In the genomic region with DNA sequence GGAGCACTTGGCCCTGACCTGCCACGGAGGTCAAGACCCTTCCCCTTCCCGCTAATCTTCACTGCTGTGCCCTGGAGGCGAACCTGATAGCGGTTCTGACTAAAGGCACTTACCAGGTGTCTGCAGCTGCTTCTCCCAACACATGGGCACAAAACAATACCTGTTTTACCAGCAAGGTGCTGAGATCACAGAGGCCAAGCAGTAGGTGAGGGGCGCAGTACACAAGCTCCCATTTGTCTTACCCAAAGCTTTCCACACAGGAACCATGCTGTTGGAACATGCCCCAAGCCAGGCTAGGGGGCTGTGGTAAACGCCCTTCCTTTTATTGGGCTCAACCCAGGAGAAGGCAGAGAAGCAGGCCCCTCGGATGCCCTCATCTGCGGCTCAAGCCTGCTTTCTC, we compare ENCODE assay signal across 17 mouse cellular contexts. TPM values are rescaled to one million over a fixed set of nuclear protein-coding genes. Genes with fewer than 3 reads are reported as not detected.
A peak's percentile ranks its signal among the peaks of the same experiment; 100 is the strongest.
DNase-seq lines count a peak whose midpoint lies in the region; ATAC-seq lines count a peak whose summit lies in the region.
"Had no signal": no experiment of that assay in that cellular context is flagged by ENCODE, and none has a peak within 500 bp of the region (broad histone marks: within the 10 kb centered on the region; RNA-seq: fewer than 3 reads in every experiment).

No protein-coding gene starts in this region.

- H3K9me3 ChIP-seq in hindbrain, embryonic 11.5 days (ENCODE audit: control insufficient read depth, low read length): no peaks in the 10 kb centered on the region
- no peaks in the 10 kb centered on the region for H3K9me3 ChIP-seq in hindbrain, embryonic 14.5 days (ENCODE audit: control insufficient read depth, low read length)
- H3K9me3 ChIP-seq in neural tube, embryonic 13.5 days: no peaks in the 10 kb centered on the region
- H3K9me3 ChIP-seq: embryonic facial prominence, embryonic 13.5 days; heart, embryonic 12.5 days; hindbrain, embryonic 13.5 days had no signal

- DNase-seq in cerebellum, adult 9-11 months: peak; percentile 55
- no peak for DNase-seq in cerebellum, adult 11-12 months
- DNase-seq in hindbrain, embryonic 11.5 days (ENCODE audit: low spot score): no peak
- no peak for DNase-seq in hindbrain, embryonic 14.5 days (ENCODE audit: low spot score)
- no peak for DNase-seq in neural tube, embryonic 10.5 days (ENCODE audit: extremely low spot score, low spot score)
- DNase-seq: adrenal gland, adult 2 months; adrenal gland, postnatal 25 days; gastrocnemius, adult 2 months; gastrocnemius, postnatal 25 days had no signal

- 63% methylated on average over 8 of the region's 8 CpGs for WGBS in hindbrain, embryonic 11.5 days
- 58% methylated on average over 8 of the region's 8 CpGs for WGBS in hindbrain, embryonic 14.5 days
- 60% methylated on average over 8 of the region's 8 CpGs for WGBS in neural tube, embryonic 13.5 days

- peaks cover 19% of the 10 kb centered on the region for H3K27me3 ChIP-seq in hindbrain, embryonic 11.5 days (ENCODE audit: control insufficient read depth, insufficient read depth, low read length)
- H3K27me3 ChIP-seq in hindbrain, embryonic 14.5 days (ENCODE audit: control insufficient read depth, insufficient read depth, low read length): peaks cover 20% of the 10 kb centered on the region
- H3K27me3 ChIP-seq in neural tube, embryonic 13.5 days: peaks cover 33% of the 10 kb centered on the region

- H3K4me2 ChIP-seq in hindbrain, embryonic 11.5 days (replicated peaks; ENCODE audit: low read depth, low read length): no peak overlapping the region
- no peak overlapping the region for H3K4me2 ChIP-seq in hindbrain, embryonic 14.5 days (replicated peaks)
- H3K4me2 ChIP-seq in neural tube, embryonic 13.5 days: no peak overlapping the region
- H3K4me2 ChIP-seq: embryonic facial prominence, embryonic 13.5 days; heart, embryonic 12.5 days; hindbrain, embryonic 13.5 days had no signal

- H3K36me3 ChIP-seq in hindbrain, embryonic 11.5 days (ENCODE audit: control insufficient read depth, insufficient read depth, low read length): no peaks in the 10 kb centered on the region
- H3K36me3 ChIP-seq in hindbrain, embryonic 14.5 days (replicated peaks; ENCODE audit: control insufficient read depth, insufficient read depth): no peaks in the 10 kb centered on the region
- H3K36me3 ChIP-seq in neural tube, embryonic 13.5 days: no peaks in the 10 kb centered on the region
- H3K36me3 ChIP-seq: embryonic facial prominence, embryonic 13.5 days; heart, embryonic 12.5 days; hindbrain, embryonic 13.5 days had no signal

- H3K27ac ChIP-seq in hindbrain, embryonic 11.5 days (ENCODE audit: low read depth, low read length): peak overlapping the region; percentile 27; the same call in 1 of the 2 replicates
- H3K27ac ChIP-seq in hindbrain, embryonic 14.5 days: no peak overlapping the region
- H3K27ac ChIP-seq in neural tube, embryonic 13.5 days (replicated peaks): peak overlapping the region; percentile 46; the same call in 1 of the 2 replicates
- H3K27ac ChIP-seq: embryonic facial prominence, embryonic 13.5 days; gastrocnemius, adult 2 months had no signal

- H3K4me3 ChIP-seq in hindbrain, embryonic 11.5 days (ENCODE audit: low read depth, low read length): no peak overlapping the region
- no peak overlapping the region for H3K4me3 ChIP-seq in hindbrain, embryonic 14.5 days (replicated peaks; ENCODE audit: low read length)
- no peak overlapping the region for H3K4me3 ChIP-seq in neural tube, embryonic 13.5 days
- H3K4me3 ChIP-seq: embryonic facial prominence, embryonic 13.5 days; gastrocnemius, adult 2 months; heart, embryonic 12.5 days; hindbrain, embryonic 13.5 days had no signal

- peaks cover 13% of the 10 kb centered on the region for H3K4me1 ChIP-seq in hindbrain, embryonic 11.5 days (replicated peaks; ENCODE audit: control insufficient read depth, insufficient read depth, low read length)
- H3K4me1 ChIP-seq in hindbrain, embryonic 14.5 days (replicated peaks; ENCODE audit: control insufficient read depth, insufficient read depth, low read length): peaks cover 7% of the 10 kb centered on the region
- peaks cover 55% of the 10 kb centered on the region for H3K4me1 ChIP-seq in neural tube, embryonic 13.5 days (replicated peaks)
- H3K4me1 ChIP-seq: embryonic facial prominence, embryonic 13.5 days had no signal

- ATAC-seq in hindbrain, embryonic 11.5 days (ENCODE audit: low FRiP score): no peak
- no peak for ATAC-seq in hindbrain, embryonic 14.5 days (ENCODE audit: low FRiP score)
- no peak for ATAC-seq in neural tube, embryonic 13.5 days (ENCODE audit: low read depth)
- ATAC-seq: forebrain, embryonic 14.5 days; inflammation-experienced regulatory T-cells, adult 6 months; intestine, postnatal 0 days had no signal

- peak overlapping the region; percentile 28; the same call in 1 of the 2 replicates for H3K9ac ChIP-seq in hindbrain, embryonic 11.5 days (ENCODE audit: low read depth, low read length)
- H3K9ac ChIP-seq in hindbrain, embryonic 14.5 days: no peak overlapping the region
- H3K9ac ChIP-seq in neural tube, embryonic 13.5 days: peak overlapping the region; percentile 41; the same call in 1 of the 2 replicates
- H3K9ac ChIP-seq: embryonic facial prominence, embryonic 13.5 days; heart, embryonic 12.5 days; hindbrain, embryonic 13.5 days had no signal

RNA-seq across cellular contexts. Expression of a gene that starts 3.6 kb away (rescaled TPM):
- 1.0 and 1.7 TPM in 2 replicates for polyA plus RNA-seq in hindbrain, embryonic 11.5 days (2014; fragmentation: Nextera tagmentation; extraction: Ambion mirVana)
- 0.77 and 1.2 TPM in 2 replicates for polyA plus RNA-seq in hindbrain, embryonic 14.5 days (2014; fragmentation: Nextera tagmentation; extraction: Ambion mirVana)
- polyA plus RNA-seq in neural tube, embryonic 13.5 days (2015; fragmentation: Nextera tagmentation; extraction: Ambion mirVana): 3.5 and 3.6 TPM in 2 replicates
- polyA plus RNA-seq: adrenal gland, adult 2 months; embryonic facial prominence, embryonic 13.5 days; heart, embryonic 12.5 days; heart, embryonic 16.5 days; inflammation-experienced regulatory T-cells, adult 6 months; intestine, postnatal 0 days had no signal

RNA-seq across cellular contexts. Expression of a gene that starts 7.0 kb away (rescaled TPM):
- 0.28 and 0.36 TPM in 2 replicates for polyA plus RNA-seq in hindbrain, embryonic 11.5 days (2014; fragmentation: Nextera tagmentation; extraction: Ambion mirVana)
- polyA plus RNA-seq in hindbrain, embryonic 14.5 days (2014; fragmentation: Nextera tagmentation; extraction: Ambion mirVana): 0.42 and 1.4 TPM in 2 replicates
- 1.9 and 2.3 TPM in 2 replicates for polyA plus RNA-seq in neural tube, embryonic 13.5 days (2015; fragmentation: Nextera tagmentation; extraction: Ambion mirVana)
- polyA plus RNA-seq: inflammation-experienced regulatory T-cells, adult 6 months; intestine, postnatal 0 days had no signal

RNA-seq across cellular contexts. Expression of a gene that starts 18.7 kb away (rescaled TPM):
- not detected in 2 replicates for polyA plus RNA-seq in hindbrain, embryonic 11.5 days (2014; fragmentation: Nextera tagmentation; extraction: Ambion mirVana)
- not detected in 2 replicates for polyA plus RNA-seq in hindbrain, embryonic 14.5 days (2014; fragmentation: Nextera tagmentation; extraction: Ambion mirVana)
- not detected in 2 replicates for polyA plus RNA-seq in neural tube, embryonic 13.5 days (2015; fragmentation: Nextera tagmentation; extraction: Ambion mirVana)
- polyA plus RNA-seq: embryonic facial prominence, embryonic 13.5 days; forebrain, embryonic 14.5 days; heart, embryonic 12.5 days; hindbrain, embryonic 13.5 days; inflammation-experienced regulatory T-cells, adult 6 months; intestine, postnatal 0 days had no signal

RNA-seq across cellular contexts. Expression of a gene that starts 53.9 kb away (rescaled TPM):
- 161 and 202 TPM in 2 replicates for polyA plus RNA-seq in hindbrain, embryonic 11.5 days (2014; fragmentation: Nextera tagmentation; extraction: Ambion mirVana)
- polyA plus RNA-seq in hindbrain, embryonic 14.5 days (2014; fragmentation: Nextera tagmentation; extraction: Ambion mirVana): 44.9 and 51.3 TPM in 2 replicates
- polyA plus RNA-seq in neural tube, embryonic 13.5 days (2015; fragmentation: Nextera tagmentation; extraction: Ambion mirVana): 130 and 133 TPM in 2 replicates
